Mouse (Mus musculus): ENCODE results near the gene Cyb5d1.
A peak's percentile ranks its signal among the peaks of the same experiment; 100 is the strongest.

Gene Cyb5d1

DNA sequence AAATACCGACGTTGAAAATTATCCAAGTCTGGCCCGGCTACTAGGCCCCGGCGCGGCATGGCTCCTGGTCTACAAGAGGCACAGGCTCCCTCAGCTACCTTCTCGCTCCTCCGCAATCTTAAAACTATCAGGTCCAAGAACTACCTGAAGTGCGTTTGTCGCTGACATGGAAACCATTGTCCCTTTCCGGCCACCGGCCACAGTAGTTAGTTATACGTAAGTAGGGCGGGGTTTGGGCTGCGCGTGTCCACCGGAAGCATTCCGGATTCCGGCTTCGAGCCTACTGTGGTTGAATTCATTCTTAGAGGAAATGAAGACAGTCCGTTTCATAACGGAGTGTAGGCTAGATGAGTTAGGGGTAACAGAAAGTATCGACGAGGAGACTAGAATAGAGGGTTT, at the start of gene Cyb5d1, which contains the start of gene Naa38:
Gene Cyb5d1, minus strand, starts transcription at position 397 of the 399 bp plus-strand sequence.
Gene Naa38, plus strand, starts transcription at position 253 of the 399 bp plus-strand sequence.
- DNase-seq, result peak; percentile 94

DNA sequence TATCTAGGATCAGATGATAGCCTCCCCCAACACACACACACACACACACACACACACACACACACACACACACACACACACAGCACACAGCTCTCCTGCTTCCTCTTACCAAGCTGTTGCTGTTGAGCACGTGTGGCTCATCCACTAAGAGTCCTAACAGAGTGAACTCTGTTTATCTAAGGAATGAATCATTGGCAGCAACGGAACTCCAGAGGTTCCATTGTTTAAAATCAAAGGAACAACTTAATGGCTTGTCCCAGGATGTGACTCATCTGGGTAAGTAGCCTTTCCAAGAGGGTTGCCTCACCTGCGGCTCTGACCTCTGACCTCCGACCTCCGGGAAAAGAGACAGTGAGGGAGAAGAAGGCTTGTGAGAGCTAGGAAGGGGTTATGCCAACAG, 47.9 kb upstream of the Cyb5d1 start:
- no peak for DNase-seq

DNA sequence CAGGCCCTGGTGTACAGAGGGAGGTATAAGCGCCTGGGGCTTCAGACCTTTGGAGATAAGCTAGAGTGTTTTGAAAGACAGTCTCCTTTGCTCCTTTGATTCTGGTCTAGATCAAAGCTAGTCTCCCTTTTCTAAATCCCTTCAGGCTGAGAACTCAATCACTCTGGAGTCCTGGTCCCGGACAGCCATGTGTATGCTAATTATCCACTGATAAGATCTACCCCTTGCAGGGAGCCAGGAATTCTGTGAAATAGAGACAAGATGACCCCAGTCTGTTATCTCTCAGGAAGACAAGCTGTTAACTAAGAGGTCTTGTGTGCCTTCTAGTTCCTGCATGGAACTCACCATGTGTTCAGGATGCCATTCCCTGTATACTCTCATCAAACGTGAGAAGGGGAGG, 41.9 kb upstream of the Cyb5d1 start:
- DNase-seq, result no peak

DNA sequence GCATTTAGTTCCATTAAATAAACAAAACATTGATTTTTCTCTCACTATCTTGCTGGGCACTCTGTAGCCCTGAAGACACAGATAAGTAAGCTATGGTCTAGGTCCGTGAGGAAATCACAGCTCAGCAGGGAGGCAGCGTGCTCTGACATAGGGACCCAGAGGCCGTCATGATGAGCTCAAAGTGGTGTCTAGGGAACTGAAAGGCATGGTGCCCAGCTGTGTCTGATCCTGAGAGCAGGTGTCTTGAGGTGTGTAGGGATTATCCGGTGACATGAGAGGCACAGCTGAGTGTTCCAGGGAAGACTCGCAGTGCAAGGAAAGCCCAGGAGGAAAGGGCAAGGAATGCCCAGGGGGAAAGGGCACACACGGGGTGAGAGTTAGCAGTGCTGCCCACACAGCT, 37.8 kb upstream of the Cyb5d1 start:
- DNase-seq, result no peak

DNA sequence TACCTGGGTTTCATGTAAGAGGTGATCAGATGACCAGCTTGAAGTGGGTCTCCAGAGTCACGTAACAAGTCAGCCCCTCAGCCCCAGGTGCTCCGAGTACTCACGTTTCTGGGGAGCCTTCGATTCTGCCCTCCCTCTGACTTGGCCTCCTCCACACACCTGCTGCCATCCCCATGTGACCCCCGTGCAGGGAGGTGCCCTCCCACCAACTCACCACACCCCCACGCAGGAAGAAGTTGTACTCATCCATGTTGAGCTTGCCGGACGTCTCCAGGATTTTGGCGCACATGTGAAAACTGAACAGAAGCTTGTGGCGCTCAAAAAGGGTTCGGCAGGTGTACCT, 37.2 kb upstream of the Cyb5d1 start:
- no peak for DNase-seq

DNA sequence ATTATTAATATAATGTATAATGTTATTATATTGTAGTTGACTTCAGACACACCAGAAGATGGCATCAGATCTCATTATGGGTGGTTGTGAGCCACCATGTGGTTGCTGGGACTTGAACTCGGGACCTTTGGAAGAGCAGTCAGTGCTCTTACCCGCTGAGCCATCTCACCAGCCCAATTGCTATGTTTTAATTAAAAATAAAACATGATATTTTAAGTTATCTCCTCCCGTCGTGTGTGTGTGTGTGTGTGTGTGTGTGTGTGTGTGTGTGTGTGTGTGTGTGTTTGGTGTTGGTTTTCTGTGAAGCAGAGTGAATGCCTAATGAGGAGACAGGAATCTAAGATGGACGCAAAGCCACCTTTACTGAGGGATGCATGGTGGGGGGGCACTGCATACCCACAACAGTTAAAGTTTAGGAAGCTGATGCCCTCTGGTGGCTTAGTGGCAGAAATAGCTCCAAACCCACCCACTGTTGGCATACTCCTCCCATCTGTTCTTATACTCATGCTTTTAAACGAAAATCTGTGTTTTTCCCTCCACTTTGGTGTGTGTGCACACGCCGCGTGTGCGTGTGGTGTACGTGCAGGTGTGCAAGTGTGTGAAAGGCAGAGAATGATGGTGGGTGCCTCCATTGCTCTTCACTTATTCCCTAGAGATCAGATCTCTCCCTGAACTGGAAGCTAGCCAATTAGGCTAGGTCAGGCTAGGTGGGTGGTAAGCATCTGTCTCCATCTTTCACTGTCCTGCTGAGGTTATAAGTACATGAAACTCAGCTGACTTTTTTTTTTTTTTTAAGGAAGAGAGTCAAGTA, 36.6 kb upstream of the Cyb5d1 start:
- DNase-seq, result peak; percentile 81

DNA sequence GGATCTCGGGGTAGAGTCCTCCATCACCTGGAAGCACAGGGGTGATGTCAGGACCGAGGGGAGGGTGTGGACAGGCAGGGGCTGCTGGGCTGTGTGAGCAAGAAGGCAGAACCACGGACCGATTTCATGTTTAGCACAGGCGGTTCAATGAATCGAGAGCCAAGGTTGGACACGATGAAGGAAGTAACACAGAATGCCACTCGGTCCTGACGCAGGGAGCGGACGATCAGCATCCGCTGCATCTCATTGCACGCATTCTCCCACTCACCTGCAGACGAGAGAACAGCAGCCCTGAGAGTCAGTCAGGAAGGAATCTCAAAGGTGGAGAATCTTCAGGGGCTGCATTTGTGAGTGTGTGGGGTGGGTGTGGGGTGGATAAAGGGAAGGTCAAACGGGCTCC, 35.2 kb upstream of the Cyb5d1 start:
- DNase-seq, result no peak

DNA sequence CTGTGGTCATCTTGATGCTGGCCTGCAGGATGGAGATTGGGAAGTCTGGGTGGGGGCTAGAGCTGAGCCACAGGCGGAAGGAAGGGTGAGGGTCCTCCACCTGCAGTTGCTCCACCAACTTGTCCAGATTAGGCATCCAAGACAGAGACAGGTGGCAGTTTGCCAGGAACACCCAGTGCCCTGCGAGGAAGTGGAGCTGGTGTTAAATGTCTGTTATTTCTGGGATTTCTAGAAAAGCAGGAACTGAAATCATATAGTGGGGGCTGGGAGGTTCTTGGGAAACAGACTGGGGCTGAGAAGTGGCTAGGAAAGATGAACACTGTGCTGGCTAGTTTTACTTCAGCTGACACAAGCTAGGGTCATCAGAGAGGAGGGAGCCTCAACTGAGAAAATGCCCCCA, 33.9 kb upstream of the Cyb5d1 start:
- no peak for DNase-seq

DNA sequence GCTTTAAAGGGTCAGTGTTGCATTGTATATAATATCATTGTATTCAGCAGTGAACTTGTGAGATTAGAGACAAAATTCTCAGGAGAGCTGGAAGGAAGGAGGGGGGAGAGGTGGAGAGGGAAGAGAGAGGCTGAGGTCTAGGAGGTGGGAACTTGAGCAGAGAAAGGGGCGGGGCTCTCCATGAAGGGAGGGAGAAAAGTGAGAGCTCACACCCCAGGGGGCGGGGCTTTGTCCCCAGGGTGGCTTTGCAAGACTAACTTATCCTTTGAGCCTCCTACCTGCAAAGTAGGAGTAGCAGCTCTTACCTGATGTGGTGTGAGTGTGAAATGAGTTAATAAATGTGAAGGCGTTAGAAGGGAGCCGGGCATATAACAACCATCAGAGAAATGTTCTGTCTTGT, 33.3 kb upstream of the Cyb5d1 start:
- no peak for DNase-seq

DNA sequence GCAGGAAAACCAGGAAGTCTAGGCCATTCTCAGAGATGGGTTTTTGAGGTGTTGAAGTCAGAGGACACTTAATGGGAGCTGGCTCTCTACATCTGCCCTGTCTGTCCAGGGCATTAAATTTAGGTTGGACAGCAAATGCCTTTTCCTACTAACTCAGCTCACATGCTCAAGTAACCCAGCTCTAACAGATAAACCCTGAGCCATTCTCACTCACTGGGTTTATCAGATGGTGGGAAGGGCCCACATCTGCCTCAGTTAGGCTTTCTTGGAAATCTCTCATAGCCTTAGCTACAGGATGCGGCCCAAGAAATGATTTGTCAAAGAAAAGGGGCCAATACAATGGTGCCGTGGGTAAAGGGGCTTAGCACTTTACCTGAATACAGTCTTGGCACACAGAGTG, 30.8 kb upstream of the Cyb5d1 start:
- DNase-seq, result no peak

DNA sequence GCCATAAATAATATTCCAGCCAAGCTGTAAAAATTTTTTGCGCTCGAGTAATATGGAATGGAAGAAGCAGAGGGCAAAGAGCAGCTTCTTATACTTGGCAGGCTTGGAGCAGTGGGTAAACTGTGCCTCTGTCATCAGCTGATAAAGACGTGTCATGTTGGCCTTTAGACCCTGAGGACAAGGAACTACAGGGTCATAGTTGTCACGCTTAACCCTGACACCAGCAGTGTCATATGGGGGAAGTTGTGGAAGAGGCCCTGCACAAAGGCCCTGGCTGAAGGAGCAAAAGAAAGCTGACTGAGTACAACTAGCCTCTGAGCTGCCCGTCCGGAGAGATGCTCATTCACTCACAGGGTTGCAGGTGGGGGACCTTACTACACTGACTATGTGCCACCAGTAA, 28.5 kb upstream of the Cyb5d1 start:
- DNase-seq, result no peak

DNA sequence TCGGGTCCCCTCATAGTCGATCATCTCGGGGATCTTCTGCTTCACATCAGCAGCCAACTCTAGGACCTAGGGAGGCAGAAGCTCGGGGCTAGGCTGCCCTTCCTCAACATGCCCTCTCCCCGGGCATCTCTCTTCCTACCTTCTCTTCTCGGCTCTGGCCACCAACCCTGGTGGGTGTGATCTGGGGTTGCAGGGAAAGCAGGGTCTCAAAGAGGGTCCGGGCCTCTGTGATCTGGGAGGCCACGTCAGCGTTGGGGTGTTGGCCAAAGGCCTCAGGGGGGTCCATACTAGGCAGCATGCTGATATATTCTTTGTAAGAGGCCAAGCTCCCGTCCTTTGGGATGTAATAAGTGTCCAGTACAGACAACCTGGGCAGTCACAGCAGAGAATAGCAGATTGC, 27.4 kb upstream of the Cyb5d1 start:
- DNase-seq, result no peak

DNA sequence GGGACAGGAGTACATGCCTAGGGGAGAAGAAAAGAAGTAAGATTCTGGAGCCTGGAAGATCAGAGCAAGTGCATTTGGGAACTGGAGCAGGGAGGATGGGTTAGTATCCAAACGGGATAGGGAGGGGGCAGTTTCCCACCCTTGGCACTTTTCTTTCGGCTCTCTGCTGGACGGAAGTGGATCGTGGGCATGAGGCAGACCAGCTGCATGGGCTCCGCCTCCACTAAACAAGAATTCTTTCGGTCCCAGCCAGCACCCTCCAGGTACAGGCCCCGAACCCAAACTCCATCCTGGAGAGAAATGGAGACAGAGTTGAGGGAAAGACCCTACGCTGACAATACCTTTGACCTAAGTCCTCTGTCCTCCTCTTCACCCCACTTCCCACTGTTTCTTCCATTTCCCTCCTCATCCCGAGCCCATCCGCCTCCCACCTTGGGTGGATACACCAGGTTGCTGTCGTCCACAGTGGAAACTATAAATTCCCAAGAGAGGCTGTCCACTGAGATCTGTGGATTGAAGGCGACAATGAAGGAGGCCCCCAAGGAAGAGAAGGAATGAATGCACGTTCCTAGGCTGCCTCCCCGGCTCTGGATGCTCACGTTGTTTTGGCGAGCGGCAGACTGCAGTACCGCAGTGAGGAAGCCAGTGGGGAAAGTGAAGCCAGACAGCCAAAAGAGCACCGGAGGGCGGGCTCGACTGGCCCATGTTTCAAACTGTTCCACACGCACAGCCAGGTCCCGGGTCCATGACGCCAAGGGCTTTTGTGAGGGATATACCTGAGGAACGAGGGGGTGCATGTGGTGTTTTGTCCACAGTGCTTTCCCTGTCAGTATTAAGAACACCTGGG, 25.9 kb upstream of the Cyb5d1 start:
- no peak for DNase-seq

DNA sequence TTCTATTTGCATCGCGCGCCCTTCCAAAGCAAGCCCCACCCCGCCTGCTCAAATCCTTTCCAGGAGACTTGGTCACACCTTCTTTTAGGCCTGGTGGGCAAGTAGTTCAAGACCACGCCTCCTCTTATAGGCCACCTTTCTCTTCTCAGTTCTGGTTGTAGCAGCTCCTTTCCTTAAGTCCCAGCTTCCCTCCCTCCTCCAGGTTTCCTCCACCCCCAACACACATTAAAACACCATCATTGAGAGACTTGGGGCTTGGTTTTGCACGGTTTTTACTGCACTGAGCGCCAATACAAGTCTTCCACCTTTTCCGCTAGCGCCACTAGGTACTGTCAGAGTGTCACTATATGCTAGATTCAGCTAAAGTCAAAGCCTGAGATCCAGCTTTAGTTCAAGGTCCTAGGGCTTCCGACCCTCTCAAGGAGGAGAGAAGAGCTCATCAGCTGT, 25.1 kb upstream of the Cyb5d1 start:
- DNase-seq, result no peak

DNA sequence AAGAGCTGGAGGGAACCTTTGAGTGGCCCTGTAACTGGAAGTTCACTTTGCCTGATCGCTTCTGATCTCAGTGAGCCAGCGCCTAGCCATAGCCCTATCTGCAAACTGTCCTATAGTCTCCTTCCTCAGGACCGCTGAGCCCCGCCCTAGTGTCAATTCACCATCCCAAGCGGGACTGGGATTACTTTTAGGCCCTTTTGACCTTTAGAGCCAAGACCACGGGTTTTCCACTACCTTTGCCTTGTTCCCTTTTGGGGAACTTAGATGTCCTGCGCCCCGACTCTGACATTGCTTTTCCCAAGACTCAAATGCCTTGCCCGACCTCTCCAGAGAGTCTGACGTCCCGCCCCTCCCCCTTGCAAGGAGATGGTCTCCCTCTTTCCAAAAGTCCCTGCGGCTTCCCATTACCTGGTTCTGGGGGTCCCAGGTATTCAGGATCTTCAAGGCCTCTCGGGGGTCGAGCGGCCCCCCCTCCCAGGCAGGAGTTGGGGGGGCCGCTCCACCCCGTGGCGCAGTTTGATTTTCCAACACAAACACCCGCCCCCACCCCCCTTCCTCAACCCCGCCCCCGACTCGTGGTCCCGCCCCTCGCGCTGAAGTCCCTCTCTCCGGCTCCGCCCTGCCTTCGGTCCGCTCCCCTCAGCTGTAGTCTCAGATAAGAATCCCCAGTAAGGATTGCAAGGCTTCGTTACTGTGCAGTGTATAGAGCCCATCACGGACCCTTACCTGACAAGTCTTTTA, 24.6 kb upstream of the Cyb5d1 start:
- no peak for DNase-seq

DNA sequence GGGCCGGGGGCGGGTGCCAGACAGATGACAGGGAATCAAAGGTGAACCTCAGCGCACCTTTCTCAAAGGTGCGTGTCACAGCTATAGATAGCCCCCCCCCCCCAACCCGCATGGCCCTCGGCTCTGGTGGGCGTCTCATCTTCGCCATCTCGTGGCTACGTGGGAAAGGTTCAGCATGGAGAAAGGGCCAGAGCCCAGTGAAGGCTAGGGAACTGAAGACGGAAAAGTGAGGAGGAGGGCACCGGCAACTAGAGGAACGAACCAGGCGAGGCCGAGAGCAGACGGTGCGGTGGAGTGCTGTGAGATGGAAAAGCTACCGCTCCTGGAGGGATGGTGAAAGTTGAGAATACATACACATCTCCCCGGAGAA, 24.0 kb upstream of the Cyb5d1 start:
- DNase-seq, result no peak

DNA sequence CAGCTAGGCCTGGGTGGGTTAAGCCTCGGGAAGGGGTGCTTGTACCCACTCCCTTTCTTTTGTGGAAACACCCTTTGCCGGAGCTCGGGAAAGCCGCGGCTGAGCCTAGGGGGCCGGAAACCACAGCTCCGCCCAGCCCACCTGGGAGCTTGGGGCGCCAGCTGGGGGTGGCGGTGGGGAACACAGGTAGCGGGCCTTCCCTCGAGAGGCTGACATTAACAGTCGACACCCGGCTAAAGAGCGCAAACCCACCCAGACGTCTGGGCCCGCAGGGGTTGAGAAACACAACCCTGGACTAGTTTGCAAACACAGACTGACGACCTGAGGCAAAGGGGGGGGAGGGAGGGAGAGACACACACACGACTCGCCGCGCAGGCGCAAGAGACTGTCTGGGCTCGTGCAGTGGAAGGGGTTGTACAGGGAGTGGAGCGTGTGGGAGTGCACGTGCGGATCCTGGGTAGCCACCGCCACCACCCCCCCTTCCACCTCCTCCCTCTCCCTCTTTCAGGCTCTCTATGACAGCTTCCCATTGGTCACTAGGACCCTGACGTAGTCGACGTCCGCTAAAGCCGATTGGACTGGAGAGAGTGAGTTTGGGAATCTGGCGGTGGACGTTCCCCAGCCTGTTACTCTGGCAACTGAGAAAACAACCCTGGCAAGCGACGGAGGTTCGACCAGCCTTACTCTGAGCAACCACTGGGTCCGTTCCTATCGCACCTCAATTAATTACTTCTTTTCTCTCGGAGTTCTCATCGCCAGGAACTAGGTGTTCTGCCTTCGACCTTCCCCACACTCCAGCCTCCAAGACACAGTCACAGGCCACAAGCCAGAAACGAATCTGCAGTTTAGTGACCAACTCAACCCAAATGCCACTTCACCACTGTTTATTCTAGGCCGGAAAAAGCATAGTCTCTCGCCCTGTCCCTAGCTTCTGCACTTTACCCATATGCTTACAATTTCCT, 23.3 kb upstream of the Cyb5d1 start:
- DNase-seq, result peak; percentile 94

DNA sequence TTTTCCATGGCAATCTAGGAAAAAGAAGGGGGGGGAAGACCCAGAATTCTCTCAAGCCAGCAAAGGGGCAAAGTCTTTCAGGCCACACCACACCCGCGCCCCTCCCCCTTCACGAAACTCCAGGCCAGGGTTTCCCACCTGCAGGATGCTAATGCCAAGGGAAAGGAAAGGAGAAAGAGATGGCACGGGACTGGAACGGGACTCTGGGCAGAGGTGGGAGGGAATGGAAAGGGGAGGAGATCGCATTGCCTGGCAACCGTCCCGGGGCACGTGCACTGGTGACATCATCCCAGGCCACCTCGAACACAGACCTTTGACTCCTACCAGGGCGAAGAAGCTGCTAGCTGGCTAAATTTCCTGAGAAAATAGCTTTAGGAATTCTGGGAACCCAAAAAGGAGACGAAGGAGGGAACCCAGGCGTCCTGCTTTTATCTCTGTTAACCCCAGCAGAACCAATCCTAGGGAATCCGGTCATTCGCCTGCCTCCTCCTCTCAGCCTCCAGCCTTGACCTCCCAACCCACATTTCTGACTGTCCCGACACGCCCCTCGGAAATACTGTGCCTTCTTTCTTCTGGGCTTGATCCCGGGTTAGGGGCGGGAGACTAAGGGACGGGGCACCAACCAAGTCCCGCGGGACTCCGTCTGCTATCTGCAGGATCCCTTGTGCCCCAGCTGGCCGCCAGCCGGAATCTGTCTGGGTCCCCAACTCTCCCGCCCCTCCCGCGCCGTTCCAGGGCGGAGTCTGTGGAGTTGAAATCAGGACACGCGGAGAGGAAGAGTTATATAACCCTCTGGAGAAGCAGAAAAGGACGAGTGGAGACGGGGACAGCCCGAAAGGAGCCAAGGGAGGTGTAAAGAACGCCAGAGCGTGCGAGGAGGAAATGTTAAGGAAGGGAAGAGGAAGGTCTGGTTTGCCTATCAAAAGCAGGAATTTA, 22.3 kb upstream of the Cyb5d1 start:
- DNase-seq, result peak; percentile 92

DNA sequence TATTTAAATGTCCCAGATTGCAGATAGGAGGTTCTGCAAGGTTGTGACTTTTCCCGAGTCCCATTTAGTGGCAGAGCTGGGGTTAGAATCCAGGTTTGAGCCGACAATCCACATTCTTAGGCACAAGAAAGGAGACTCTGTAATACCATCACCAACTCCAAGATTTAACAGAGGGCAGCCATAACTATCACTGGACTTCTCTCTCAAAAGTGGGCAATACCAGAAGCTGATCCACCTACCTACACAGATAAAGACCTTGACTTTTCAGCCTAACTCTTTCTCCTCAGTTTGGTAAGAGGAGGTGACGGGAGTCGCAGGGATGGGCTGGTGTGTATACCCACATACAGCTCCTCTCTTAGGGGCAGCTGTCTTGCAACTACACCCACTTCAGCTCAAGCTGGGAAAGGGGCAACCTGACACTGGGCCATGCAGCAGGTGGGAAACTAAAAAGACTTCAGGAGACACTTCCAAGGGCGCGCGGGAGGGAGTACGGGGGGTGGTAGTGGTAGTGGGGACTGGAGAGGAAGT, 21.6 kb upstream of the Cyb5d1 start:
- no peak for DNase-seq

DNA sequence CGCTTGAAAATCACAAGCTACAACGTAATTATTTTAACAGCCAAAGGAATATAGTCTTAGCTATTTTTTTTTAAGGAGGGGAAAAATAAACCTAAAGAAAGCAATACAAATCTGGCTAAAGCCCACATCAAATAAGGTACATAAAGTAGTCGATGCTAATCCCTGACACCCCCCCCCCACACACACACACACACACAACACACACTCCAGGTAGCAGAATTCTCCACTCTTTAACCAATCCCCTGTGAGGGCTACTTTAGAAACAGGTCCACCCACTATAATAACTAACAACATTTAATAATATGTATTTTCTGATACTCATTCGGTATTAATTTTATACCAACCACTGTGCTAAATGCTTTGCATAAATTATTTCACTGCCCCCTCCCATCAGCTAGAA, 21.1 kb upstream of the Cyb5d1 start:
- no peak for DNase-seq

Data from right cerebral cortex, adult 18-20 months (tissue).